Mouse (Mus musculus) embryonic fibroblast, embryonic 13.5 days (primary cell): ENCODE data around the gene Fat1.

Experiments used
- CTCF ChIP-seq: IDR thresholded peaks from 2 replicates; pipeline ENCODE4 v1.5.1; 2011; ENCODE audit warnings: mild to moderate bottlenecking, control low read depth, low read length, moderate library complexity, borderline replicate concordance; ENCODE audit not compliant: insufficient read depth
- POLR2A ChIP-seq: IDR thresholded peaks from 2 replicates; pipeline ENCODE4 v1.6.1; 2011; ENCODE audit warnings: low read depth, mild to moderate bottlenecking, control low read depth, low read length, moderate library complexity

- TF ChIP-seq CTCF (no peak), POLR2A (no peak)
Observed at GRCm38 (mm10) chr8:44996493-44996892, 61.2 kb downstream of the Fat1 start.
